Mouse (Mus musculus): ENCODE measurements around the gene Lrmda.
A peak's percentile ranks its signal among the peaks of the same experiment; 100 is the strongest.

The Lrmda gene

DNA sequence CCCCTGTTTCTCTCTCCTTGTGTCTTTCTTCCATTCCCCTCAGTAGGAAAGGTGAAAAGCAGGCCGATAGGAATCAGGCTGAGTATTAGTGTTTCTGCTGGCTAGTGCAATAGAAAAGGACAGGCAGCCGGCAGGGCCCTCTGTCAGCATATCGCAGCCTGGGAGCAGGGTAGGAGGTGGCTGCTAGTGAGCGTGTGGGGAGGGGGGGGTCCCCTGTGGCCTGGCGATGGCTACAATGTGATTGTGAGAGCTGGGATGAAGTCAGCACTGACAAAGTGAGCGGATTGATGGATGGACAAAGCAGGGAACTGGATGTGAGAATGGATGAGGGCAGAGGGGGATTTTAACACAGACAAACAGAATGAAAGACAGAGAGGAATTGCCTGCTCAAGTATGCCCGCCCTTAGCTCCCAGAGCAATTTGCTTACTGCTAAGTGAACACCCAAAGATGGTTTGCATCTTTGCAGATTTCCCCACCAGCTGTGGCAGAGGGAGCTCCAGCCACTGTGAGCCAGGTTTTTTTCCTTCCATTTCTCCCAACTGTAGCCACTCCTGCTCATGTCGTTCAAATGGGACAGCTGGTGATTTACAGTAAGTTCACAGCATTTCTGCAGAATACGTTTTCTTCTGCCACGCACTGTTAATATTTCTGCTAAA lies 240.0 kb downstream of the Lrmda start:
- no peak for DNase-seq

DNA sequence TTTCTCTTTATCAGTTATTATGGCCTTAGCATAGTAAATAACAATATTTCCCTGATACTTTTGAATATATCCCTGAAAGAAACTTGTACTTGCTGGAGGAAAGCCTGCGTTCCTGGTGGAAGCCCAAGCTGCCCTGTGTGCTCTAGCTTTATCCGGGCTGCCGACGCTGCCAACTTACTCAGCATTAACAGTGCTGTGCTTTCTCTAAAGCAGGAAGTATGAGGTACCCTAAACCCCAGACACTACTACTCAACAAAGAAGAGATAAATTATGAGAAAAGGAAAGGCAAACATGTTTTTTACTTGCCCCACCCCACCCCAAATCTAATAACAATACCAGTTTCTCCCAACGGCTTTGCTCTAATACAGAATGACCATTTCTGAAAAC lies 240.5 kb downstream of the Lrmda start:
- no peak for DNase-seq

DNA sequence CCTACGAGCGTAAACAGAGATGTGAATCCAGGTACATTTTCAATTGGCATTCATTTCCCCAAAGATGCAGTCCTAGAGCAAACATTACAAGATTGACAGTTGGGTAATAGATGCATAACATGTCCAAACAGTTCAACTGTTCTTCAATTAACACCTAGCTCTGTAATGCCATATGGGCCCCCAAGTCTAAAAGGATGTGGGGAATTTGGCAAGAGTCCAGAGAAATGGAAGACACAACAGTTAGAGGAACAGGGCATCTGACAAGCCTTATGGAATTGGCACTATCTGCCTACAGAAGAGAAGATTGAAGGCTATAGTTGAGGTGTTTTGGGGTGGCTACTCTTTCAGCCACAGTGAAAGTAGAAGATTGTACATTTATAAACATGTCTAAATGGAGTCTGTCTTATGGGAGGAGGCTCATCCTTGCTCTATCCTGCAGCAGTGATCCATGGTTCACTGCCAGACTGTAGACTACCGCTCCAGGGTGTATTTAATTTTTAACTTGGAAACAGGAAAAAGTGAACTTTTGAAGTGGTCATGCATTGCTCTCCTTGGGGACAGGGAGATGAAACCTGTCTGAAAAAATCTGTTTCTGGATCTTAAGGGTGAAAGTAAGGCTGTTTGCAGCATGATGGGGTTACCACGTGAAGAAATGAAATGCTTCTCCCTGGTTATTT lies 245.9 kb downstream of the Lrmda start:
- peak; percentile 69 for DNase-seq

DNA sequence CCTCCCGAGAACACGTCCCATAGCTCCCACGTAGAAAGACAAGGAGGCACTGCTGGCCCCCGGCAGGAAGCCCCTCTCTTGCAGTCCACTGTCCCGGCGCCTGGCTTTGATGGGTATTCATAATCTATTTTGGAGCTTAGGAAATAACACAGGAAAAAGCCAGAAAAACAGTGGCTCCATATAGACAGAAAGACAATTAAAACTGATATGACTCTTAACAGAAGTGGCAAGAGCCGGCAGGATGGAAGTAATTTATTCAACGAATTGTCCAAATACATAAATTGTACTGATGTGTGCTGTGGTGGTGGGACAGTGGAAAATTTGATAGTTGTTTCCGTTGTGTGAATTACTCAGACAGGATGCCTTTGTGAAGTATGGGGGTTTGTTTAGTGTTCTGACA lies 250.3 kb downstream of the Lrmda start:
- peak; percentile 56 for DNase-seq

DNA sequence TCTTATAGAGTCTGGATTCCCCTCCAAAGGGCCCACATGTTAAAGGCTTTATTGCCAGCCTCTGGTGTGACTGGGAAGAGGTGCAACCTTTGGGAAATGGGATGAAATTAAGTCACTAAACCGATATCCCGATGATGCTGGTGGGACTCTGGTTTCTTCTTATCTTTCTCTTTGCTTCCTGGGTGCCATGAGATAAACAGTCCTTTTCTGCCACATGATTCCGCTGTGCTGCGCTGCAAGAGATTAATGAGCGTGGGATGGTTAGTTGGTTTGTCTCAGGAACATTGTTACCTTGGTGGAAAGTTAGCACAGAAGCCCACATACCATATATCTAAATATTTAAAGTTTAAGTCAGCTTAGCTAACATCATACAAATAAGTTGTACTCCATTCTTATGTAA lies 258.5 kb downstream of the Lrmda start:
- DNase-seq = no peak

DNA sequence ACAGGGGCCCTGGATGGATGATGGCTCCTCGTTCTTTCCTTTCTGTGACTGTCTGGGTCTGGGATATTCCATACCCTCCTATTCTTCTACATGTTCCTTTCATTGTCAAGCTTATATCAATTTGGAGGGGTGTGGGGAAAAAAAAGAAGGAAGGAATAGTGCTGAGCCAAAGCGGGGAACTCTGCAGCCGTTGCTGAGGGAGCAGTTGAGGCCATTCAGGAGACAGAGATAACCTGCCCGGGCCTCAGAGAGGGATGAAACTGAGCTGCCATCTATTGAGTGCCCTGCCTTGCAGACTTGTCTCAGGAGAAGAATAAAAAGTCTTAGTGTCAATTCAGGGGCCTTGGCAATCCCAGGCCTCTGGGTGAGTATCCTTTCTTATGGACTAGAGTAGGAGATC lies 260.1 kb downstream of the Lrmda start:
- DNase-seq = no peak

DNA sequence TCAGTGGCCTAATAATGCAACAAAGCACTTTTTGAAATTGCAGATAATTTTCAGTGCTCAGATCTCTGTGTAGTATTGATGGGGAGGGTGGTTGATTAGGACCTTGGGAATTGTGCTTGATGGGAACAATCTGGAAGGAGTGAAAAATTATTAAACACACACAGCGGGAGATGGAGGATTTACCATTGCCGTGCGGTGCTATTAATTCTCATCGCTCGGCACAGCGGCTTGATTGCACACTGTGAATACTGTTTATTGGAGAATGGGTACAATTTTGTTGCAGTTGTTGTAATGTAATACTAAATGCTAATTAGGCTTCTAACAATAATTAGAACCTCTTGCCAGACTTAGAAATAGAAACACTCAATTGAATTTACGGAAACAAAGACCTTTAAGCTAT lies 262.1 kb downstream of the Lrmda start:
- no peak for DNase-seq

DNA sequence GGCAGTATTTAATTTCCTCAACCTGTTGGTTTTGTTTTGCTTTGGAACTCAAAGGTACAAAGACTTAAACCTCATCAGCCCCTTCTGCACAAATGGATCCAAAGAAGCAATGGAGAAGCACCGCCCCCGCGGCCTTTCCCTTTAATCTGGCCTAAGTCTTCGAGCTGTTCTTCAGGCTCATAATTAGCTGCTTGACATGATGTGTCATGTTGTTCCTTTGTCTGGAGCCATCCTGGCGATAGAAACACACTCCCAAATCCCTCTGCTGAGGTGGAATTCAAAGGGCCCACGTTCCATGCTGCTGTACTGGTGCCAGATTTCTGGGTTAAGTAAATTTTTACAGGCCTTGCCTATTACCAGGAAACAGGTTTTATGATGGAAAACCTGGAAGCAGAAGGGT lies 263.3 kb downstream of the Lrmda start:
- DNase-seq = no peak

DNA sequence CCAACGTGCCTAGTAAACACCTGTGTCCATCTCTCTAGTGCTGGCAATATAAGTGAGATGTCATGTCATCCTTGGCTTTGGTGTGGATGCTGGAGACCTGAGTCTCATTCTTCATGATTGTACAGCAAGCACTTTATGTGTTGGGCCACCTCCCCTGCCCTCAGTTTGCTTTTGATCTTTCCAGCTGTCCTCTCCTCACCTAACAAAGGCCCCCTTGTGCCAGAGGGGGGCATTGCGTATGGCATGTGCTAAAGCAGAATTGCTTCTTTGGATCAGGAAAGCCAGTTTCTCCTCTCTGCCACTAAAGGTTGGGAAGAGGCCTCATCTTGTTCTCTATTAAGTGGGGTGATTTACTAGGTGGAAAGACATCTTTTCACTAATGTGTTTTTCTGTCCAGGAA lies 264.2 kb downstream of the Lrmda start:
- DNase-seq = no peak

DNA sequence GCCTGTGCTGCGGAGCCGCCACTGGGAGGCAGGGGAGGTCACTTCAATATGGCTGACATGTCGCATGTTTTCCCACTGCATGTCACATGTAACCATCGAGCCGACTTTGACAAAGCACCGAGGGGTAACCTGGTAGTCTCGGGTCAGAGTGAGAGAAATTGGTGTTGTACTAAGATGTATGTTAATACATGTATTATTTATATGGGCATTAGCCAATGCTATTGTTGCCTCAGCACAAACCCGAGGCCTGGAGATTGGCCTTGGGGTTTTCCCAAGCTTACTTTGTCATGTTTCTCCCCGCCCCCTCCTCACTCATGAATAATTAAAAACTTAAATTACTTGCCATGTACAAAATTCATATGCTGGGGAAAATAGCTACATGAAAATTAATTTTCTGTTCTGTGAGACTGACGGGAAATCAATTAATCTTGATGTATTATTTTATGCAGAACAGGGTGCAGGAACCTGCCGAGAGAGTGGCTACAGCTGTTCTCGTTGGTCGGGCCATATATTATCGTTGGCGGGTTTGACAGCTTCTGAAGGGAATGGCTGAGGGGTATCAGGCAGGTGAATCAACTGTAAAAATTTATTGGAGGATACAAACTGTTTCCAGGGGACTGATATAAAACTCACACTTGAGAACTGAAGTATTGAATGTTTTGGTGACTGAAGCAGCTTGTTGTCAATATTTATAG lies 265.5 kb downstream of the Lrmda start:
- no peak for DNase-seq

DNA sequence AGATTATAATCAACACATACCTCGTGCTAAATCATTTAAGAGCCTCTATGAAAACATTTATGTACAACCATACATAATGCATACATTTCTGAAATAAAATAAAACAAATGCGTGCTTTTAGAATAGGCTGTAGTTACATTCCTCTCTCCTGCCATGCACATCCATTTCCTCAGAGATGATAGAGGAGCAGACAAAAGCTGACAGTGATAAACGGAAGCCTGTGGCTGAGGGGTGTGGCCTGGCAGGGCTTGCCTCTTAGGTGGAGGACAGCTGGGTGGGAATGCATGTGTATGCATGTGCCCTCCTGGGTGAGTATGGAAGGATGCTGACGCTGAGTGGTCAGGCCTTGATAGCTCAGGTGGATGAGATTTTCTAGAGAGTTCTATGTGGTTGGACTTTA lies 266.3 kb downstream of the Lrmda start:
- no peak for DNase-seq

DNA sequence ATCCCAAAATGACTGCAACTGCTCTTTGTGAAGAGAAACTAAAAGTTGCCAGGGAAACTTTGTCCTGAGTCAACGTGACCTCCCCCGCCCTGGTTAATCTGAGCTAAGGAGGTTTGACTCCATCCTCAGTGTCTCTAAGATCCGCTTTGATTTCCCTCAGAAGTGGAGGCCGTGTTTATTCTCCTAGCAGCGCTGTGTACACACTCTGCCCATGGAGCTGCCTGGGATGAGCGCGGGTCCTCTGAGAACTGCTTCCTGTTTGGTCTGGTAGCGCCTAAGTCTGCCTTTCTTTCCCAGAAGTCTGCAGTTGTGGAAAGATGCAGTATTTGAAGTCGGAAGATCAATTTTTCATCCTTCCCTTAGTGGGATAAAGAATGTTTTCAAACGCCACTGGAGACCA lies 268.7 kb downstream of the Lrmda start:
- DNase-seq = no peak

DNA sequence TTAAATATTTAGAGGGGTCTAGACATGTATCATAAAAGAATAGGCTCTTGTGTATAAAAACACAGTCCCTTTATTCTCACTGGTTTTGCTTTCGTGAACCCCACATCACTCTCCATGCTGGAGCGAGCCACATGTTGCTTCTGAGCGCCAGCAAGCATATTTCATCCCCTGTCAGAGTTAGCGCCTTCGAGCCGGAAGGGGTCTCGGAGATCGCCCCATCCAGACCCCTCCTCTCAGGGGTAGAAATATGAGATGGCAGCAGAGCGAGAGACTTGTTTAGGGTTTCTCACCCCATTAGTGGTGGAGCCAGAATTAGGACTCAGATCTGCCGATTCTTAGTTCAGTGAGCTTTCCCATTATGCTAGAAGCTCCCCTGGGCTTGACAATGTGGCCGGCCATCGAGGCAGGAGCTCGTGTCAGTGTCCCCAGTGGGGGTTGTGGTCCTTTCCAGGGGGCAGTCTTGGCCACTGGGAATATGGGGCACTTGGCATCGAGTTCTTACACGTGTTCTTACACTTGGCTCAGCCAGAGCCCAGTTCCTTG lies 269.9 kb downstream of the Lrmda start:
- no peak for DNase-seq

DNA sequence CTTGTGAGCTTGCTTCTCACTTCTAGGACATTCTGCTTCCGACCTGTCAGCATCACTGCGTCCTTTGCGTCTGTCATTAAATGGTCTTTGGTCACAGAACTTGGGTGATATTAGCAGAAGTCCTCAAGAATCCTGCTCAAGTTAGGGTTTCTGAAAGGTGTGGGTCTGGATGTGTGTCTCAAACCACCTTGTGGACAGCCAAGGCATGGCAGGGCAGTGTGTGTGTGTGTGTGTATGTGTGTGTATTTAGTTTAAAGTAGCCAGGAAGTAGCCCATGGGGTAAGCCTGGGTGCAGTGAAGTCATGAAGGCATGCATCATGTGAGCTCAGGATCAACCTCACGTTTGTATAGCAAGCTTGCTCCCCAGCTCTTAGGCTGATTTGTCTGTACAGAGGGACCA lies 274.9 kb downstream of the Lrmda start:
- no peak for DNase-seq

DNA sequence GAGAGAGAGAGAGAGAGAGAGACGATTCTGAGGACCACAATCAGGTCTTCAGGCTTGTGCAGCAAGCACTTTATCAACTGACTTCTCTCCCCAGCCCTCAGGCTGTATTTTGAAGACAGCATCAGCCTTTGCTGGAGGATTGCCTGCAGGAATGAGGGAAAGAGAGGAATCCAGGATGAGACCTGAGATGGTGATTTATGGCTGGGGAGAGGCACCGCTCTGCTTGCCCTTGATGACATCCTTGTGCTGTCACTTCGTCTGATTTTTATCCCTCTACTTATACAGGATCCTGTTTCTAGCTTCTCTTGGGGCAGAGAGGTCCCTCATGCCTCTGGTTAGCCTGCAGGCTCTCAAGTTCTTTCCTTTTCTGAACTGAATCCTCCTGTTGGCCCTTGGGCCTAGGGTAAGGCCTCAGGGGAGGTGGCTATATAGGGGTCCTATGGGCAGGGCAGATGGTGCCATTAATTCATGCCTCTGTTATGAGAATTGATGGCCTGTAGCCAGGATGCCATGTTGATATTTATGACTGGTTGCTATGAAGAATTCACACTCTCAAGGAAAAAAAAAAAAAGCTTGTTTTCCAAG lies 277.2 kb downstream of the Lrmda start:
- no peak for DNase-seq

DNA sequence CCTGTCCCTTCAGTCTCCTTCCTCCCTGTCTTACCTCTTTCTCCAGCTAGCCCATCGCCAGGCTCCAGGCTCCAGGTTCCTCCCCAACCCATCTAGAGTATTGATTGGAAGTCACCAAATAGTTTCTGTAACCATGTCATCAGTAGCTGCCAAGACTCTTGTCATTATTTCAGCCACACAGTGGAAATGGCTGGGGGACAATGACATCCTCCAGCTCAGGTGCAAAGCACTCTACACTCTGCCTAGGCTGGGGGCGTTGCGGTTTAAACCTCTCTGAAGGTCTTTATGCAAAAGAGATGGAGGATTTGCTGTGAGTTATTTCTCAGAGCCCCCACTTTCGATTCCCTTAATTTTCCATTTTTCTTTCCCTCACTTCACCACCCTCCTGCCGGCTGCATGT lies 287.2 kb downstream of the Lrmda start:
- no peak for DNase-seq

DNA sequence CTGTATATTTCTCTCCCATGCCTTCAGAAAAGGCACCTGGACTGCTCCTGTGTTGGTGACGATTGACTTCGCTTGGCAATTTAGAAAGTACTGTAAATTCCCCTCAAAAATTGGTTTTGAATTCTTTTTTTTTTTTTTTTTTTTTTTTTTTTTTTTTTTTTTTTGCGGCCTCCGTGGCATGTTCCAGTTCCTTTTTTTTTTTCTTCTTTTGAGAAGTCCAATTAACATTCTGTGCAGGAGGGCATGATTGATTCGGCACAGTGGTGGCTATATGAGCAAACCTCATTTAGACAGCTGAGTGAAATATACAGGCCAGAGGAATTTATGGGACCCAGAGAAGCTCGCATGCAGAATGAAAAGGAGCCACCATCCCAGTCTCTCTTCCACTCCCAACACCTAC lies 288.5 kb downstream of the Lrmda start:
- no peak for DNase-seq

DNA sequence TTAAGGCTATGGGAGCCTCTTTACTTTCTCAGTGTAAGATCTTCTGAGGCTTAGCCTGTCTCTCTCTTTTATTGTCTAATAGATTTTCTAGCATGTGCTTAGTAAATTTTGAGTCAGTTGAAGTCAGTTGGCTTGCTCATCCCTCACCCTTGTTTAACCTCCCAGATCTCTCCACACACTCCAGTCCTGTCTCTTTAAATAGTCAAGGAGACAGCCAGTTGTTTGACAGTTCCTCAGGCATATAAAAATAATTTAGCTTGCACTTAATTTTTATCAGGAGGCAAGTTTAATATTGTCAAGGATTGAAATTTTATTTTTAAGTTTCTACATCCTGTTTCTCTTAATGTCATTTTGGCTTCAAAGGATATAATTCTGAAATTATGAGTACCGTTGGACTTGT lies 303.5 kb downstream of the Lrmda start:
- DNase-seq = no peak

DNA sequence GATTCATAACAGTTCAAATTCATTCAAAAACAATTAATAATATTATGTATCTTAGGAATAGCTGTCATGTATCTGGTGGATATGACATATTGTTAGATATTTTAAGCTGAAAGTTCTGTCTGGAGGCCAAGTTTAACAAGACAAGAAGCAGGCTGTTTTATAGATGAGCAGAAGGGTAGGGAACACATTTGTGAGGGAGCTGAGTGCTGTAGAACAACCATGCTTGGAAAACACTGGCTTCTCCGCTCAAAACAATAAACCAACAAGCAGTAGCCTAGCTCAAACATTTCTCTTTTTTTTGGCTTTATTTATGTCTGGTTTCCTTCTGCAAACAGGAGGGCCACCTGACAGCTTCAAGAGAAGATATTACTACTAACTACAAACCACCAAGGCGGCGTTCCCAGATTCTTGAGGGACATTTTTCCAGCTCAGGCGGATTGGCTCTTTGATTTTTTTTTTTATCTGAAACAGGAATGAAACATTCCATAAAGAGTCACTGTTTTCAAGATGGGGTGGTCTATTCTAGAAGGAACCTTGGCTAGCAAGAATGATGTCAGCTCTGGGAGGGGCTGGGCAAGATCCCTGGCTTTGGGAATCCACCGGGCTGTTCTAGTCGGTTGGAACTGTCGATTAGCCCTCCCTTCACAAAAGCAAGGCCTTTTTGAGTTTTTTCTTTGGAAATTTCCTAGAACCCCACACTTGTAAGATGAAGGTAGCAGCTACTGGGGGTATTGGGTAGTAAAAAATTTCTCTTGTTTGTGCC lies 304.2 kb downstream of the Lrmda start:
- no peak for DNase-seq

DNA sequence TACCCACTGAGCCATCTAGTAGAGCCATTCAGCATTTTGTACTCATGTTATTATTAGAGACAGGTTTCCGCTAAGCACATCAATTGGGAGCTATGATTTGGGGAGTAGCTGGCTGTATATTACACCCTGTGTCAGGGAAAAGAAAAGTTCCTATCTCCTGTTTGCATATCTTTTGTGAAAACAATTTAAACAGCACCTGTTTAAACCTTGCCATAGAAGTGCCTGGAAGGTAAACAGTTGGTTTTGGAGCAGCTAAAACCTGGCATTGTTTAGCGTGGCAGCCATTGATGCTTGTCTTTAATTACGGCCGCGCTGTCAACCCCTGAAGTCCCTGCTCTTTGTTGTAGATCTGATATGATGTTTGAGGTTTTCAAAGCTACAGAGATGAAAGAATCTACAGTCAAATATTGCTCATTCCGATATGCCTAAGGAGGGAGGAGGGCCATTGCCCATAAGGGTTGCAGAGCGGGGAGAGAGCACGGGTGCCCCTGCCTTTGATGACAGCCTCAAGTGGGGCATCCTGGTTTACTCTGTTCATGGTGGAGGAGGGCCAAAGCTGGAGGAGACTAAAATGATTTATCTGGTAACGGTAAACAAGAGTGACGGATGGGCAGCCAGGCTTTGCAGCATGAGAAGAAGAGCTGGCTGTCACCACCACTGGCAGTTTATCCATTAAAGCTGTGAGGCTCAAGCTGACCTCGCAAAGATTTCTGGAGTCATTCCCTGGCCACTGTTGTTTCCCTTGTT lies 306.9 kb downstream of the Lrmda start:
- DNase-seq = no peak

DNA sequence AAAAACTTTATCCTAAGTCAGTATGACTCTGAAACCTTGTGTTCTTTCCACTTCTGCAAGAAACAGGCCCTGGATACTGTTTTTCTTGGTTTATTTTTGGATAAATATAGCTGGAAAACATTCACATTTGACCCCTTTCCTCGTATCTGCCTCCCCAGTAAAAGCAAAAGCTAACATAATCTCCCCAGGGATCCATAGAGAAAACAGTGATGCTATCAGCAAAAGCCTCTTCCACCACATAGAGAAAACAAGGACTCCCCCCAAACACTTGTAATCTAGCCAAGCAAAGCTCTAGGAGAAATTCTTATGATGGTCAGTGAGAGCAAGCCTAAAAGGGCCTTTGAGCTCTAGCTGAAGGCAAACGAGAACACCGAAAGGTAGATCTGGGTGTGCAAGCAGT lies 309.7 kb downstream of the Lrmda start:
- DNase-seq = peak; percentile 27

DNA sequence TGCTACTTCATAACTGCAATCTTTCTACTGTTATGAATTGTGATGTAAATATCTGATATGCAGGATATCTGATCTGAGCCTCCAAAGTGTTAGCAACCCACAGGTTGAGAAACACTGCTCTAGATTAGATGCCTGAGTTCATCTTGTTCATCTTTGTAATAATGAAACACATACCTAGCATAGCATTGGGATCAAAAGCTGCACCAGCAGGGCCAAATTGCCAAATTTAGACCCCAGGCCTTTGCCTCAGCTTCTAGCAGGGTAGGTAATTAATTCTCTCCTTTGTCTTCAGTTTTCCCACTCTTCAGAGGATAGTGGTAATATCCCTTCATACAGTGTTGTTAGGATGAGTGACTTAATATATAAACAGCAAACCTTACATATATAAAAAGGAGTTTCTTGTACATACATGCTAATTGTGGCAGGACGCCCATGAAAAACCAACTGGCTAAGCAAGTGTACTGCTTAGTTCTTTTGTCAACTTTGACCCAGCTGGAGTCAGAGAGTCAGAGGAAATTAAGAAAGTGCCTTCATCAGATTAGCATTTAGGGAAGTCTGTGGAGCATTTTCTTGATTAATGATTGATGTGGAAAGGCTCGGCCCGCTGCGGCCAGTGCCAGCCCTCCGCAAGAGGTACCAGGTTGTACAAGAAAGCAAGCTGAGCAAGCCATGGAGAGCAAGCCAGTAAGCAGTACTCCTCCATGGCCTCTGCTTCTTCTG lies 315.7 kb downstream of the Lrmda start:
- peak; percentile 73 for DNase-seq

Measured in kidney, adult 9 months (tissue).